Mouse (Mus musculus): ENCODE measurements around the gene Tox2. TPM values are rescaled to one million over a fixed set of nuclear protein-coding genes. Genes with fewer than 3 reads are reported as not detected.
A peak's percentile ranks its signal among the peaks of the same experiment; 100 is the strongest.

Gene Tox2
- polyA plus RNA-seq, 1 experiment = 18.4 TPM

DNA sequence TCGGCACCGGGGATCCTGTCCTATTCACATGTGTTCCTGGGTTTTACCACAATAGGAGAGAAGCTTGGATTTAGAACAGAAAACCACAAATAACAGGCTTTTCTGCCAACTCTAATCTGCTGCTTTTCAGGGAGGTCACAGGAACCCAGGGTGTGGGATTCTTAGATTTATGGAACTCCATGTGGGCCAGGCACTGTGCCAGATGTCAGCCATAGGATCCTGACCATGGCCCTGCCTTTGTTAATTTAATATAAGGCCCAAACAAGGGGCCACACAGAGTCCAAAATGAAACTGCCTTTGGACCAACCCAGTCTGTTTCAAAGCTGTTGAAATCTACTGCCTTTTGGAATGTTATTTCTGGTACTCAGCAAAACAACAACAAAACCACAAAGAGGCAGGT lies 8.9 kb upstream of the Tox2 start:
- H3K4me1 ChIP-seq (replicated peaks; ENCODE audit: control insufficient read depth, insufficient read depth, low read length) = peaks cover 7% of the 10 kb centered on the region
- no peaks in the 10 kb centered on the region for H3K27me3 ChIP-seq (ENCODE audit: control insufficient read depth, insufficient read depth, low read length)
- DNase-seq = no peak
- TF ChIP-seq CTCF (IDR thresholded peaks at IDR 0.05; ENCODE audit: borderline replicate concordance, control insufficient read depth, extremely low read depth, insufficient read depth, low read length, poor library complexity) = no peak
- TF ChIP-seq POLR2A (IDR thresholded peaks at IDR 0.05; ENCODE audit: control insufficient read depth, extremely low read depth, insufficient read depth, low read length, poor library complexity) = no peak
- H3K36me3 ChIP-seq (ENCODE audit: control insufficient read depth, insufficient read depth, low read length) = no peaks in the 10 kb centered on the region
- no peak overlapping the region for H3K27ac ChIP-seq (ENCODE audit: control insufficient read depth, insufficient read depth, low read length)
- H3K4me3 ChIP-seq (ENCODE audit: control insufficient read depth, insufficient read depth, low read length) = no peak overlapping the region
- WGBS = 91% methylated on average over 2 of the region's 2 CpGs

DNA sequence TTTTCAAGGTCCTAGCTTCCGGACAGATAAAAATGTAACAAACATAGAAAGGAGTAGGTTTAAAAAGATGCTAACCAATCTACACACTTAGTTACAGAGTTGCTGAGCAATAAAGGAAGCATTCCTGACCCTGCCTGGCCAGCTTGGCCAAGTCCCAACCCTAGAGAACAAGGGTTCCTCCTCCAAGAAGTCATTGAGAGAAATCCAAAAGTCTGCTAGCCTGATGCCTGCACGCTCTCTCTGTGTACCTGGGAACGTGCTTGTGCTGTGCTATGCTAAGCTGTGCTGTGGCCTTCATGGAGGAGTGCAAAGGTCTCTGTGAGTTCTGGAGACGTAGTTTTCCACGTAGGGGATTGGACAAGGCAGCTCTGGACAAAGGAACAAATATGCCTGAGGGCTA lies 8.4 kb upstream of the Tox2 start:
- no peaks in the 10 kb centered on the region for H3K36me3 ChIP-seq (ENCODE audit: control insufficient read depth, insufficient read depth, low read length)
- no peaks in the 10 kb centered on the region for H3K27me3 ChIP-seq (ENCODE audit: control insufficient read depth, insufficient read depth, low read length)
- H3K27ac ChIP-seq (ENCODE audit: control insufficient read depth, insufficient read depth, low read length) = no peak overlapping the region
- H3K4me3 ChIP-seq (ENCODE audit: control insufficient read depth, insufficient read depth, low read length) = no peak overlapping the region
- H3K4me1 ChIP-seq (replicated peaks; ENCODE audit: control insufficient read depth, insufficient read depth, low read length) = peaks cover 7% of the 10 kb centered on the region
- TF ChIP-seq CTCF (IDR thresholded peaks at IDR 0.05; ENCODE audit: borderline replicate concordance, control insufficient read depth, extremely low read depth, insufficient read depth, low read length, poor library complexity) = no peak
- TF ChIP-seq POLR2A (IDR thresholded peaks at IDR 0.05; ENCODE audit: control insufficient read depth, extremely low read depth, insufficient read depth, low read length, poor library complexity) = no peak
- DNase-seq = no peak
- WGBS = 97% methylated on average over 5 of the region's 5 CpGs

DNA sequence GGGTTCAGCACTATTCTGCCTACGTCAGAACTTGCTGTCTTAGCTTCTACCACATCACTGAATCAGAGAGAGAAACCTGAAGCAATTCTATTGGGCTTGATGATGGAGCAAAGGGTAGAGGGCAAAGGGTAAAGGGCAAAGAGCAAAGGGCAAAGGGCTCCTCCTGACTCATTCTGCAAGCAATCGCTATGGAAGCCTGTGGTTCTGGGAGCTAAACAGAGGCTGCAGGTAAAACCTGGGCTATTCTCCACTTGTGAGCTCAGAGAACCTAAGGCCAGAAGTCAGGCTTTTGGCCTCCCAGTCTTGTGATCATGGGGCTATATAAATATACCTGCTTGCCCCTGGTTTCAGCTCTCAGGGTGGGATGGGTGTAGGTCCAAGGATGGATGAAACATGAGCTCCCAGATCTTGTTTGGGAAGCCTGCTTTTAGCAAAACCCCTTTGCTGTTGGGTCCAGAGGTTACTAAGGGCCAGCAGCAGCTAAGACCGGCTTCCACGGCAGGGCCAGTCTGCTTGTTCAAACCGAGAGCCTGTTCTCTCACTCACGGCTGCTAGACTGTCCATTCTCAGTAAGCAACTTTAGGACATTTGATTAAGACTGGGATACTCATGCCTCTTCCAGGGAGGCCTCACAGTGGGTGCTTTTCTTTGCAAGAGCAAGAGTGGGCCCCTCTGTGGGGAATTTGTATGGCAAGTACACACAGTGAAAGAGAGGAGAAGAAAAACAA lies 7.7 kb upstream of the Tox2 start:
- WGBS = 95% methylated on average over 6 of the region's 6 CpGs
- Histone ChIP-seq H3K36me3 (ENCODE audit: control insufficient read depth, insufficient read depth, low read length) (no peaks in the 10 kb centered on the region), H3K4me1 (replicated peaks; ENCODE audit: control insufficient read depth, insufficient read depth, low read length) (peaks cover 7% of the 10 kb centered on the region), H3K27me3 (ENCODE audit: control insufficient read depth, insufficient read depth, low read length) (no peaks in the 10 kb centered on the region), H3K4me3 (ENCODE audit: control insufficient read depth, insufficient read depth, low read length) (no peak overlapping the region), H3K27ac (ENCODE audit: control insufficient read depth, insufficient read depth, low read length) (no peak overlapping the region)
- no peak for TF ChIP-seq CTCF (IDR thresholded peaks at IDR 0.05; ENCODE audit: borderline replicate concordance, control insufficient read depth, extremely low read depth, insufficient read depth, low read length, poor library complexity)
- no peak for TF ChIP-seq POLR2A (IDR thresholded peaks at IDR 0.05; ENCODE audit: control insufficient read depth, extremely low read depth, insufficient read depth, low read length, poor library complexity)
- DNase-seq = no peak

DNA sequence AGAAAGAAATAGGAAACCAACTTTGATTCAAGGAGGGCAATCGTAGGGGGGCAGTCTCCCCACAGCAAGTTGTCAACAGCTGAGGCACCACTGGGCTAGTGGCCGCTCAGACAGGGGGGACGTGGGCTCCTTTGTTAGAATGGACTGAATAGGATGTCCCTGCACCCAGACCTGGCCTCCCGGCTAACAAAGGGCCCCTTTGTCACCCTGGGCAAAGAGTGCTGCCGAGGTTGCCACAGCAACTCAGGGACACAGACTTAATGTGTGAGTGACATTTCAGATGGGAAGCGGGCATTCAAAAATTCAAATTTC lies 7.1 kb upstream of the Tox2 start:
- no peaks in the 10 kb centered on the region for H3K36me3 ChIP-seq (ENCODE audit: control insufficient read depth, insufficient read depth, low read length)
- peaks cover 7% of the 10 kb centered on the region for H3K4me1 ChIP-seq (replicated peaks; ENCODE audit: control insufficient read depth, insufficient read depth, low read length)
- 92% methylated on average over 6 of the region's 6 CpGs for WGBS
- DNase-seq = no peak
- no peaks in the 10 kb centered on the region; the same call in 1 of the 2 replicates for H3K27me3 ChIP-seq (ENCODE audit: control insufficient read depth, insufficient read depth, low read length)
- no peak overlapping the region for H3K4me3 ChIP-seq (ENCODE audit: control insufficient read depth, insufficient read depth, low read length)
- H3K27ac ChIP-seq (ENCODE audit: control insufficient read depth, insufficient read depth, low read length) = no peak overlapping the region
- TF ChIP-seq POLR2A (IDR thresholded peaks at IDR 0.05; ENCODE audit: control insufficient read depth, extremely low read depth, insufficient read depth, low read length, poor library complexity) (no peak), CTCF (IDR thresholded peaks at IDR 0.05; ENCODE audit: borderline replicate concordance, control insufficient read depth, extremely low read depth, insufficient read depth, low read length, poor library complexity) (no peak)

DNA sequence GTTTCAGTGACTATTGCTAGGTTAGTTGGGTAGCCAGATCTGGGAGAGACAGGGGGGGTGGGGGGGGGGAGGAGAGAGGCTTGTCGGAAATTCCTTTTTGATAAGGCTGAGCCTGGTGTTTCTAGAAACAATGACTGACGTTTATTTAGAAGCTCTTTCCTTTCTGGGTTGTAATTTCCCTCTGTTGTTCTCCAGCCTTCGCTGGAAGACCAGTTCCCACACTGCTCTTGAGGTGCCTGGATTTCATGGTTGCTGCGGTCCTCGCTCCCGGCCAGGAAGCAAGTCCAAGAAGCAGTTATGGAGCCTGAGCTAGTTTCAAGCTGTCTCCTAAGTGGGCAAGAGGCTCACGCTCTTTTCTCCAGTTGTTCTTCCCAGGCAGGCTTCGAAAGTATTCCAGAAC lies 1.0 kb upstream of the Tox2 start:
- no peak for DNase-seq
- WGBS = 75% methylated on average over 8 of the region's 8 CpGs
- Histone ChIP-seq H3K27ac (ENCODE audit: control insufficient read depth, insufficient read depth, low read length) (no peak overlapping the region), H3K4me1 (replicated peaks; ENCODE audit: control insufficient read depth, insufficient read depth, low read length) (peaks cover 26% of the 10 kb centered on the region), H3K36me3 (ENCODE audit: control insufficient read depth, insufficient read depth, low read length) (no peaks in the 10 kb centered on the region), H3K27me3 (ENCODE audit: control insufficient read depth, insufficient read depth, low read length) (peaks cover 17% of the 10 kb centered on the region), H3K4me3 (ENCODE audit: control insufficient read depth, insufficient read depth, low read length) (no peak overlapping the region)
- TF ChIP-seq POLR2A (IDR thresholded peaks at IDR 0.05; ENCODE audit: control insufficient read depth, extremely low read depth, insufficient read depth, low read length, poor library complexity) = no peak

DNA sequence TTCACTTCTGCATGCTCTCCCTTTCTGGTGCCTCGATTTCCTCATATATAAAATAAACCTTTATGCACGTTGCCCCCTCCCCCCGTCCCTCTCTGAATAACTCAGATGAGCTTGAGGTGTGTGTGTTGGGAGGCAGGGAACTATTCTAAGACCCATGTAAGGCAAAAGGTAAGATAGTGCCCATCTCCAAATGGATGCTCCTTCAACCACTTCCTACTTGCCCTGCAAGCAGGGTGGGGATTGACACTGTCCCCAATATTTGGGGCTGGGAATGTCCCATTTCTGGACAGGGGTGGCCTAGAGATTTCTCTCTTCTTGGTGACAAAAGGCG lies 407 bp upstream of the Tox2 start:
- no peak for TF ChIP-seq POLR2A (IDR thresholded peaks at IDR 0.05; ENCODE audit: control insufficient read depth, extremely low read depth, insufficient read depth, low read length, poor library complexity)
- no peak for TF ChIP-seq CTCF (IDR thresholded peaks at IDR 0.05; ENCODE audit: borderline replicate concordance, control insufficient read depth, extremely low read depth, insufficient read depth, low read length, poor library complexity)
- WGBS = 13% methylated on average over 4 of the region's 4 CpGs

More for the DNA sequence above, 407 bp upstream of the Tox2 start:
- H3K36me3 ChIP-seq (ENCODE audit: control insufficient read depth, insufficient read depth, low read length) = no peaks in the 10 kb centered on the region
- peak overlapping the region; percentile 49 for H3K4me3 ChIP-seq (ENCODE audit: control insufficient read depth, insufficient read depth, low read length)
- DNase-seq = no peak
- peaks cover 17% of the 10 kb centered on the region for H3K27me3 ChIP-seq (ENCODE audit: control insufficient read depth, insufficient read depth, low read length)
- no peak overlapping the region for H3K27ac ChIP-seq (ENCODE audit: control insufficient read depth, insufficient read depth, low read length)
- H3K4me1 ChIP-seq (replicated peaks; ENCODE audit: control insufficient read depth, insufficient read depth, low read length) = peaks cover 26% of the 10 kb centered on the region

Measured in thymus, adult 2 months (tissue).